Mouse (Mus musculus): ENCODE data around the gene Six4. TPM values are rescaled to one million over a fixed set of nuclear protein-coding genes. Genes with fewer than 3 reads are reported as not detected.
A peak's percentile ranks its signal among the peaks of the same experiment; 100 is the strongest.
"Not testable (repeated sequence)": the region's sequence is repeated elsewhere in the genome, so short reads cannot be mapped to it uniquely, and the experiment has no call there.

The Six4 gene
- total RNA-seq (2014; rRNA removed) (under 0.01 and 0.09 TPM in 2 replicates), polyA plus RNA-seq (2012; rRNA removed) (not detected in 2 replicates)

- Histone ChIP-seq H3K9ac (ENCODE audit: low read depth, low read length) (peak within 1 kb of the TSS; percentile 3), H3K4me1 (ENCODE audit: control insufficient read depth, insufficient read depth, low read length) (peaks cover 6% of the 10 kb centered on the region), H3K79me2 (ENCODE audit: control insufficient read depth, insufficient read depth, low read length) (no peaks in the 10 kb centered on the region), H3K27ac (replicated peaks; ENCODE audit: insufficient read depth, low read depth, low read length) (no peak within 1 kb of the TSS), H3K36me3 (ENCODE audit: control insufficient read depth, insufficient read depth, low read length) (no peaks in the 10 kb centered on the region), H3K27me3 (ENCODE audit: control insufficient read depth, insufficient read depth, low read length) (peaks cover 25% of the 10 kb centered on the region), H3K4me3 (ENCODE audit: insufficient read depth, low read depth, low read length) (peak within 1 kb of the TSS; percentile 59)
- WGBS, result 2% methylated on average over 19 of the region's 20 CpGs
- TF ChIP-seq POLR2A (IDR thresholded peaks at IDR 0.05; ENCODE audit: extremely low read depth, insufficient read depth, low read length) (no peak), CTCF (IDR thresholded peaks at IDR 0.05; ENCODE audit: low read depth, low read length) (no peak)
- no peak for DNase-seq (ENCODE audit: extremely low read depth, low read depth, low spot score)
These were observed at the start of gene Six4 for GRCm38 (mm10) chr12:73113196-73113595. Gene Six4 (minus strand): TSS chr12:73113456.

- Histone ChIP-seq H3K4me1 (ENCODE audit: control insufficient read depth, insufficient read depth, low read length) (peaks cover 5% of the 10 kb centered on the region), H3K4me3 (ENCODE audit: insufficient read depth, low read depth, low read length) (no peak overlapping the region), H3K36me3 (ENCODE audit: control insufficient read depth, insufficient read depth, low read length) (no peaks in the 10 kb centered on the region), H3K79me2 (ENCODE audit: control insufficient read depth, insufficient read depth, low read length) (peaks cover 2% of the 10 kb centered on the region; the same call in 1 of the 2 replicates), H3K9ac (ENCODE audit: low read depth, low read length) (no peak overlapping the region), H3K27me3 (ENCODE audit: control insufficient read depth, insufficient read depth, low read length) (no peaks in the 10 kb centered on the region), H3K27ac (replicated peaks; ENCODE audit: insufficient read depth, low read depth, low read length) (no peak overlapping the region)
- WGBS, result 44% methylated on average over 13 of the region's 13 CpGs
- TF ChIP-seq POLR2A (IDR thresholded peaks at IDR 0.05; ENCODE audit: extremely low read depth, insufficient read depth, low read length), result no peak
- no peak for TF ChIP-seq CTCF (IDR thresholded peaks at IDR 0.05; ENCODE audit: low read depth, low read length)
- peak; percentile 77 for DNase-seq (ENCODE audit: extremely low read depth, low read depth, low spot score)
These were observed 49.3 kb upstream of the Six4 start for GRCm38 (mm10) chr12:73162408-73163181.

- no peak for TF ChIP-seq POLR2A (IDR thresholded peaks at IDR 0.05; ENCODE audit: extremely low read depth, insufficient read depth, low read length)
- no peak for TF ChIP-seq CTCF (IDR thresholded peaks at IDR 0.05; ENCODE audit: low read depth, low read length)
- WGBS, result 21% methylated on average over 4 of the region's 4 CpGs
These were observed 47.1 kb upstream of the Six4 start for GRCm38 (mm10) chr12:73160341-73160740.

GRCm38 (mm10) chr12:73154150-73154549 is 40.9 kb upstream of the Six4 start:
- Histone ChIP-seq H3K27me3 (ENCODE audit: control insufficient read depth, insufficient read depth, low read length) (no peaks in the 10 kb centered on the region), H3K4me1 (ENCODE audit: control insufficient read depth, insufficient read depth, low read length) (no peaks in the 10 kb centered on the region), H3K4me3 (ENCODE audit: insufficient read depth, low read depth, low read length) (no peak overlapping the region), H3K27ac (replicated peaks; ENCODE audit: insufficient read depth, low read depth, low read length) (no peak overlapping the region), H3K9ac (ENCODE audit: low read depth, low read length) (no peak overlapping the region), H3K36me3 (ENCODE audit: control insufficient read depth, insufficient read depth, low read length) (no peaks in the 10 kb centered on the region), H3K79me2 (ENCODE audit: control insufficient read depth, insufficient read depth, low read length) (peaks cover 2% of the 10 kb centered on the region; the same call in 1 of the 2 replicates)
- DNase-seq (ENCODE audit: extremely low read depth, low read depth, low spot score), result no peak
- 92% methylated on average over 4 of the region's 4 CpGs for WGBS
- no peak for TF ChIP-seq CTCF (IDR thresholded peaks at IDR 0.05; ENCODE audit: low read depth, low read length)
- TF ChIP-seq POLR2A (IDR thresholded peaks at IDR 0.05; ENCODE audit: extremely low read depth, insufficient read depth, low read length), result no peak

More at GRCm38 (mm10) chr12:73160341-73160740, 47.1 kb upstream of the Six4 start:
- Histone ChIP-seq H3K4me1 (ENCODE audit: control insufficient read depth, insufficient read depth, low read length) (peaks cover 5% of the 10 kb centered on the region), H3K4me3 (ENCODE audit: insufficient read depth, low read depth, low read length) (no peak overlapping the region), H3K27ac (replicated peaks; ENCODE audit: insufficient read depth, low read depth, low read length) (no peak overlapping the region), H3K9ac (ENCODE audit: low read depth, low read length) (no peak overlapping the region), H3K79me2 (ENCODE audit: control insufficient read depth, insufficient read depth, low read length) (peaks cover 2% of the 10 kb centered on the region; the same call in 1 of the 2 replicates), H3K36me3 (ENCODE audit: control insufficient read depth, insufficient read depth, low read length) (no peaks in the 10 kb centered on the region), H3K27me3 (ENCODE audit: control insufficient read depth, insufficient read depth, low read length) (no peaks in the 10 kb centered on the region)
- DNase-seq (ENCODE audit: extremely low read depth, low read depth, low spot score), result peak; percentile 66

GRCm38 (mm10) chr12:73151038-73151437 is 37.8 kb upstream of the Six4 start:
- H3K36me3 ChIP-seq (ENCODE audit: control insufficient read depth, insufficient read depth, low read length); H3K4me1 ChIP-seq (ENCODE audit: control insufficient read depth, insufficient read depth, low read length); H3K27me3 ChIP-seq (ENCODE audit: control insufficient read depth, insufficient read depth, low read length); H3K79me2 ChIP-seq (ENCODE audit: control insufficient read depth, insufficient read depth, low read length); DNase-seq (ENCODE audit: extremely low read depth, low read depth, low spot score); H3K27ac ChIP-seq (replicated peaks; ENCODE audit: insufficient read depth, low read depth, low read length); H3K4me3 ChIP-seq (ENCODE audit: insufficient read depth, low read depth, low read length); H3K9ac ChIP-seq (ENCODE audit: low read depth, low read length): not testable (repeated sequence)
- WGBS, result 96% methylated on average over 5 of the region's 5 CpGs

GRCm38 (mm10) chr12:73147236-73147635 is 34.0 kb upstream of the Six4 start:
- Histone ChIP-seq H3K36me3 (ENCODE audit: control insufficient read depth, insufficient read depth, low read length) (no peaks in the 10 kb centered on the region), H3K27ac (replicated peaks; ENCODE audit: insufficient read depth, low read depth, low read length) (no peak overlapping the region), H3K79me2 (ENCODE audit: control insufficient read depth, insufficient read depth, low read length) (peaks cover 5% of the 10 kb centered on the region; the same call in 1 of the 2 replicates), H3K27me3 (ENCODE audit: control insufficient read depth, insufficient read depth, low read length) (no peaks in the 10 kb centered on the region), H3K9ac (ENCODE audit: low read depth, low read length) (no peak overlapping the region), H3K4me1 (ENCODE audit: control insufficient read depth, insufficient read depth, low read length) (peaks cover 3% of the 10 kb centered on the region), H3K4me3 (ENCODE audit: insufficient read depth, low read depth, low read length) (no peak overlapping the region)
- 79% methylated on average over 3 of the region's 3 CpGs for WGBS
- DNase-seq (ENCODE audit: extremely low read depth, low read depth, low spot score), result no peak
- TF ChIP-seq CTCF (IDR thresholded peaks at IDR 0.05; ENCODE audit: low read depth, low read length) (no peak), POLR2A (IDR thresholded peaks at IDR 0.05; ENCODE audit: extremely low read depth, insufficient read depth, low read length) (no peak)
